Mouse (Mus musculus) limb, embryonic 15.5 days (tissue): ENCODE results near the gene Prss57. TPM values are rescaled to one million over a fixed set of nuclear protein-coding genes. Genes with fewer than 3 reads are reported as not detected.
"Not testable (repeated sequence)": the region's sequence is repeated elsewhere in the genome, so short reads cannot be mapped to it uniquely, and the experiment has no call there.

Experiments used
- ATAC-seq: fragments of 200-750 bp; cut with Nextera tagmentation; 2 replicates; pipeline ENCODE4 v1.8.0; 2017; ENCODE audit warnings: low read depth, moderate TSS enrichment; ENCODE audit not compliant: insufficient number of reproducible peaks, low FRiP score, low TSS enrichment
- H3K27ac ChIP-seq: fragments of 300-500 bp; sonication (generic); 2 replicates; pipeline ENCODE4 v1.5.1; 2015; ENCODE audit warnings: moderate library complexity, mild to moderate bottlenecking, inconsistent platforms
- H3K27me3 ChIP-seq: fragments of 300-500 bp; sonication (generic); 2 replicates; pipeline ENCODE4 v1.6.1; 2015; ENCODE audit warnings: inconsistent platforms
- H3K36me3 ChIP-seq: fragments of 300-500 bp; sonication (generic); 2 replicates; pipeline ENCODE4 v1.6.1; 2015; ENCODE audit warnings: inconsistent platforms
- H3K4me1 ChIP-seq: fragments of 300-500 bp; sonication (generic); 2 replicates; pipeline ENCODE4 v1.6.1; 2015; ENCODE audit warnings: inconsistent platforms
- H3K4me2 ChIP-seq: fragments of 300-500 bp; sonication (generic); 2 replicates; pipeline ENCODE4 v1.6.1; 2015; ENCODE audit warnings: mild to moderate bottlenecking, inconsistent platforms
- H3K4me3 ChIP-seq: fragments of 300-500 bp; sonication (generic); 2 replicates; pipeline ENCODE4 v1.5.1; 2015; ENCODE audit warnings: mild to moderate bottlenecking, inconsistent platforms
- H3K9ac ChIP-seq: fragments of 300-500 bp; sonication (generic); 2 replicates; pipeline ENCODE4 v1.6.1; 2015; ENCODE audit warnings: inconsistent platforms
- H3K9me3 ChIP-seq: fragments of 300-500 bp; sonication (generic); 2 replicates; pipeline ENCODE4 v1.6.1; 2016; ENCODE audit warnings: inconsistent platforms
- WGBS: fragments of 180-500 bp; shearing (Covaris S2); methylation state at CpG from one replicate; pipeline ENCODE4 v1.1.7; 2015; 5-methylcytosine and 5-hydroxymethylcytosine counted together
- polyA plus RNA-seq: library from polyadenylated mRNA; unstranded; fragments of >200 nt; fragmentation: Nextera tagmentation; extraction: Ambion mirVana; gene quantifications from 2 replicates; pipeline ENCODE4 v1.2.1, GENCODE M21; 2015

Prss57 gene
- polyA plus RNA-seq, 1 experiment from 2014 or later, result 0.12 TPM

DNA sequence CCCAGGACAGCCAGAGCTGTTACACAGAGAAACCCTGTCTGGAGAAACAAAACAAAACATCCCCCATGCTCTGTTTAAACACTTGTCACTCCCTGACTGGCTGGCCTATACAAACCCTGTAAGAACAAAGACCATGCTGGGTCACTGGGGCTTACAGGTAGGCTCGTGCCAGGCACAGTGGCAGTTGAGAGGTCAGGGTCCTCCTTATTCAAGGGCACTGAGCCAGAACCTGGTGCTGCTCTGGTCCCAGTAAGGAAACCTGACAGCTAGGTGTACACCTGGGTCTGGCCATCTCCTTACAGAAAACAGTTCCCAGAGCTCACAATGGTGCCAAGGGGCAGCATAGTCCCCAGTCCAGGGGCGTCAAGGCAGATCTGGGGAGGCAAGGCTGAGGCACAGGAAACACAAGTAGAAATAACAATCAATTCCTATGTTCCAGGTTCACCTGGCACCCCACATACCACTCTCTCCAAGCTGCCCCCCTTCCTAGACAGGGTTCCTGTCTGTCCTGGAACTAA is 25.5 kb downstream of the Prss57 start:
- Histone ChIP-seq H3K9me3 (no peaks in the 10 kb centered on the region), H3K4me1 (peaks cover 42% of the 10 kb centered on the region), H3K4me2 (peak overlapping the region; percentile 83), H3K36me3 (peaks cover 24% of the 10 kb centered on the region), H3K9ac (peak overlapping the region; percentile 97; the same call in 1 of the 2 replicates), H3K4me3 (peak overlapping the region; percentile 100), H3K27me3 (no peaks in the 10 kb centered on the region), H3K27ac (no peak overlapping the region; the same call in 1 of the 2 replicates)
- no peak for ATAC-seq
- 81% methylated on average over 2 of the region's 2 CpGs for WGBS

- no peak for ATAC-seq
- Histone ChIP-seq H3K27me3 (no peaks in the 10 kb centered on the region), H3K9ac (no peak overlapping the region), H3K27ac (no peak overlapping the region), H3K4me1 (peaks cover 42% of the 10 kb centered on the region), H3K36me3 (peaks cover 32% of the 10 kb centered on the region), H3K4me2 (no peak overlapping the region), H3K9me3 (no peaks in the 10 kb centered on the region), H3K4me3 (no peak overlapping the region)
- WGBS, result 63% methylated on average over 7 of the region's 7 CpGs
These were observed 26.5 kb downstream of the Prss57 start for GRCm38 (mm10) chr10:79764234-79764633.

DNA sequence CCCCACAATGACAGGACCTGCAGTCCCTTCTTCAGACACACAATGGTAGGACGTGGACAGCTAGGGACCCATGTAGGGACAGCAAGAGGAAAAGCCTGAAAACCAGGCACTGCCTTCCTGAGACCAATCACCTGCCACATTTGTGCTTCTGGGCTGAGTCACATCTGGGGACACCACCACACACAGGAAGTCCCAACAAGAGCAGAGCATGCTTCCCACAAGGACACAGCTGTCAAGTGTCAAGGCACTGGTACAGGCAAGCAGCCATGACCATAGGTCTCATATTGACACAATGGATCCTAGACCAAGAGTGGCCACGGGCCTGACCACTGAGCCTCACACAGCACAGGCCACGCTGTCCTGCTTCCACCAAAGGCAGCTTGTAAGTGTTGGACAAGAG is 27.9 kb downstream of the Prss57 start:
- H3K4me3 ChIP-seq, result no peak overlapping the region
- H3K27ac ChIP-seq, result no peak overlapping the region
- H3K27me3 ChIP-seq, result no peaks in the 10 kb centered on the region
- ATAC-seq, result no peak
- H3K9me3 ChIP-seq, result no peaks in the 10 kb centered on the region
- H3K4me1 ChIP-seq, result peaks cover 34% of the 10 kb centered on the region
- no peak overlapping the region for H3K9ac ChIP-seq
- WGBS, result 84% methylated on average over 3 of the region's 3 CpGs
- peaks cover 45% of the 10 kb centered on the region for H3K36me3 ChIP-seq
- no peak overlapping the region for H3K4me2 ChIP-seq

- peaks cover 66% of the 10 kb centered on the region for H3K36me3 ChIP-seq
- H3K4me1 ChIP-seq, result peaks cover 24% of the 10 kb centered on the region
- H3K27ac ChIP-seq, result no peak overlapping the region
- H3K27me3 ChIP-seq, result no peaks in the 10 kb centered on the region
- H3K9ac ChIP-seq, result no peak overlapping the region
- ATAC-seq, result no peak
- WGBS, result 84% methylated on average over 11 of the region's 11 CpGs
- no peaks in the 10 kb centered on the region for H3K9me3 ChIP-seq
- H3K4me3 ChIP-seq, result no peak overlapping the region
- no peak overlapping the region for H3K4me2 ChIP-seq
These were observed 30.1 kb downstream of the Prss57 start for GRCm38 (mm10) chr10:79760603-79761143.

- H3K4me3 ChIP-seq, H3K9ac ChIP-seq, H3K9me3 ChIP-seq, ATAC-seq, H3K4me2 ChIP-seq, H3K27ac ChIP-seq, H3K27me3 ChIP-seq: not testable (repeated sequence)
- 96% methylated on average over 1 of the region's 1 CpGs for WGBS
- H3K36me3 ChIP-seq, result peaks cover 66% of the 10 kb centered on the region
- peaks cover 24% of the 10 kb centered on the region for H3K4me1 ChIP-seq
These were observed 31.1 kb downstream of the Prss57 start for GRCm38 (mm10) chr10:79759675-79760074.

- no peak overlapping the region for H3K4me3 ChIP-seq
- peaks cover 11% of the 10 kb centered on the region for H3K4me1 ChIP-seq
- H3K27ac ChIP-seq, result no peak overlapping the region
- no peak overlapping the region for H3K9ac ChIP-seq
- H3K4me2 ChIP-seq, result no peak overlapping the region
- H3K27me3 ChIP-seq, result no peaks in the 10 kb centered on the region
- 90% methylated on average over 24 of the region's 24 CpGs for WGBS
- H3K36me3 ChIP-seq, result peaks cover 56% of the 10 kb centered on the region
- H3K9me3 ChIP-seq, result no peaks in the 10 kb centered on the region
- no peak for ATAC-seq
These were observed 34.1 kb downstream of the Prss57 start for GRCm38 (mm10) chr10:79756660-79757059.

GRCm38 (mm10) chr10:79755854-79756253 is 34.9 kb downstream of the Prss57 start:
- peaks cover 48% of the 10 kb centered on the region for H3K36me3 ChIP-seq
- no peak overlapping the region for H3K27ac ChIP-seq
- 77% methylated on average over 3 of the region's 3 CpGs for whole genome bisulfite sequencing
- ATAC-seq, result no peak; the same call in 1 of the 2 replicates
- H3K4me3 ChIP-seq, result no peak overlapping the region
- H3K9ac ChIP-seq, result no peak overlapping the region
- H3K4me1 ChIP-seq, result peaks cover 11% of the 10 kb centered on the region
- no peaks in the 10 kb centered on the region for H3K27me3 ChIP-seq
- no peaks in the 10 kb centered on the region for H3K9me3 ChIP-seq
- no peak overlapping the region for H3K4me2 ChIP-seq

GRCm38 (mm10) chr10:79754856-79755516 is 35.8 kb downstream of the Prss57 start, which contains the start of gene Fgf22:
Gene Fgf22 (plus strand): TSS chr10:79755076.
- Histone ChIP-seq H3K27ac (no peak within 1 kb of the TSS), H3K9ac (peak within 1 kb of the TSS; percentile 34; the same call in 1 of the 2 replicates), H3K9me3 (no peaks in the 10 kb centered on the region), H3K4me1 (peaks cover 11% of the 10 kb centered on the region), H3K4me2 (peak within 1 kb of the TSS; percentile 63), H3K27me3 (no peaks in the 10 kb centered on the region), H3K36me3 (peaks cover 40% of the 10 kb centered on the region), H3K4me3 (peak within 1 kb of the TSS; percentile 35)
- no peak for ATAC-seq
- 3% methylated on average over 36 of the region's 36 CpGs for WGBS

- no peak overlapping the region for H3K4me3 ChIP-seq
- H3K36me3 ChIP-seq, result peaks cover 12% of the 10 kb centered on the region
- 66% methylated on average over 6 of the region's 6 CpGs for WGBS
- H3K9ac ChIP-seq, result no peak overlapping the region
- H3K27ac ChIP-seq, result no peak overlapping the region
- ATAC-seq, result no peak
- peaks cover 10% of the 10 kb centered on the region for H3K4me1 ChIP-seq
- no peaks in the 10 kb centered on the region for H3K9me3 ChIP-seq
- no peaks in the 10 kb centered on the region for H3K27me3 ChIP-seq
- H3K4me2 ChIP-seq, result no peak overlapping the region
These were observed 42.3 kb downstream of the Prss57 start for GRCm38 (mm10) chr10:79748496-79748895.

GRCm38 (mm10) chr10:79746774-79747151 is 44.0 kb downstream of the Prss57 start:
- no peak overlapping the region for H3K27ac ChIP-seq
- H3K4me2 ChIP-seq, result peak overlapping the region; percentile 41
- peaks cover 10% of the 10 kb centered on the region for H3K4me1 ChIP-seq
- H3K4me3 ChIP-seq, result peak overlapping the region; percentile 68
- 24% methylated on average over 6 of the region's 6 CpGs for WGBS
- no peaks in the 10 kb centered on the region for H3K27me3 ChIP-seq
- H3K9me3 ChIP-seq, result no peaks in the 10 kb centered on the region
- no peak for ATAC-seq
- H3K36me3 ChIP-seq, result peaks cover 28% of the 10 kb centered on the region
- no peak overlapping the region for H3K9ac ChIP-seq

DNA sequence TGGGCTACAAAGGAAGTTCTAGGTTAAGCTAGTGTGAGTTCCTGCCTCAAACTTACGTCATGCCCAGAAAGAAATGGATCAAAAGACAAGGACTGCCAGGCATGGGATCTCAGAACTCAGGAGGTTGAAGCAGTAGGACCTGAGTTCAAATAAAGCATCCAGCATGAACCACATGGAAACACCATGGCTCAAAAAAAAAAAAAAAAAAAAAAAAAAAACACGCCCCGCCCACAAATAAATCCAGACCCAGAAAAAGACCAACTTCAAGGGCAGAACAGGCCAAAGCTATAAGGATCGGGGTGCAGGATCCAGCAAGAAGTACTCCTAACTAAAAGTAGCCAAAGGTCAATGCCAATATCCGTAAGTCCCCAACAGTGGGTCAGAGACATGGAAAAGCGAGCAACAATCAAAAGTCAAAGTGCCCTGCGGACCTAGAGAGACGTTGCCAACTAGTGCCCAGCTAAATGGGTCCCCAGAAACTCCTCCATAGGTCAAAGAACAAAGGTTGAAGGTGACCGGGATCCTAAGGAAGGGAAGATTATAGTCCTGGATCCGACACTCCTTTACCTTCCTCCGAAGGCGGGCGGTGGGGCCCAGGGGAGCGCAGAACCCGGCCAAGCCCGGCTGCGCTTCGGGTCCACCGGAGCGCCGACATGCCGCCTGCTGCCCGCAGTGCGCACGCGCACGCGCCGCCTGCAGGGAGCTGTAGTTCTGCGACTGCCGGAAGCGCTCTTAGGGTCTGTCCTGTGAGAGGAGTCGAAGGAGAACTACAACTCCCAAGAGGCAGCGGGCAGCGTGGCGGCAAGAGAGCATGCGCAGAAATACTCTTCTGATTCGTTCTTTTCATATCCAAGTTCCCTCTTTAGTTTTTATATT is 44.6 kb downstream of the Prss57 start, which contains the start of gene Polrmt:
Polrmt (minus strand) TSS at position 684 of the 876 bp plus-strand sequence.
- Histone ChIP-seq H3K4me3 (peak within 1 kb of the TSS; percentile 68), H3K9me3 (no peaks in the 10 kb centered on the region), H3K27ac (no peak within 1 kb of the TSS; the same call in 1 of the 2 replicates), H3K4me1 (peaks cover 10% of the 10 kb centered on the region), H3K27me3 (no peaks in the 10 kb centered on the region), H3K9ac (peak within 1 kb of the TSS; percentile 59), H3K36me3 (peaks cover 34% of the 10 kb centered on the region), H3K4me2 (peak within 1 kb of the TSS; percentile 60)
- 1% methylated on average over 37 of the region's 38 CpGs for WGBS
- peak; percentile 92 for ATAC-seq
